In the genomic region with DNA sequence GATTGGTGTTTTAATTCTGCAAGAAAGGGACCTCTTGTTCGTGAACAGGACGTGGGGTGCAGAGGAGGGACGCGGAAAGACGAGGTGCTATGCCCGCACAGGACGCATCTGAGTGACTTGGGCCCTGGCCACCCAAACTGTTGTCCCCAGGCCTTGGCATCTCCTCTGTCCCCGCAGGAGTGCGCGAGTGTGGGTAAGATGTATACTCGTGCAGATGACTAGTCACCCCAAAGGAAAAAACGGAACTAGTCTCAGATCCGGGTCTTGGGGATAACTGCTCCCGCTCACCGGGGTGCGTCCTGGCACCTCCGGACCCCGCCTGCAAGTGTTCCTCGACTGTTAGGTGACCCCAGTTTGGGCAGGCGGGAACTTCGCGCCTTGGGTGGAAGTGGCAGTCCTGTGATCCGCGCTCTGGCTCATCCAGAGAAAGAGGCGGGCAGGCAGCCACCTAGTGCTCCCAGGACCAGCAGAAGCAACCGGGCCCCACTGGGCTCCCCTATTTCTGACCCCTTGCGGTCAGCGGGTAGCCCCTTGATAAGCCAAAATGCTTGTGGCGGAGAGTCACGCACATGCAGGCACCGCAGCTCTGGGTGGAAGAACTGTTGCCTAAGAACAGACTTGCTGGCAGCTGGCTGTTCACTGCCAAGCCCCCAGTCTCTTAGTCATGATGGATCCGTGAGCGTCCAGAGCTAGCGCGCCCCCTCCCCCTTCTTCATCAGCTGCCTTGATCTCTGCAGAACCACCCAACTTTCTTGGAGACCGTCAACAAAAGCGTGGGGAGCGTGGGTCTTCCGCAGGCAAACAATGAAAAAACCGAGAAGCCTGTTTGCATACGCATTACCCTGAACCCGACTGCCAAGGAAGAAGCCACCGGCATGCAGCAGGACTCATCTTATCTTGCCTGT, we compare ENCODE assay signal across 8 mouse cellular contexts.
DNase-seq lines count a peak whose midpoint lies in the region; ATAC-seq lines count a peak whose summit lies in the region.

No protein-coding gene starts in this region.

- H3K4me2 ChIP-seq in embryonic facial prominence, embryonic 15.5 days (replicated peaks): peak overlapping the region; percentile 87
- H3K4me2 ChIP-seq in hindbrain, embryonic 16.5 days (ENCODE audit: low read length): peak overlapping the region; percentile 85
- H3K4me2 ChIP-seq in midbrain, embryonic 11.5 days: peak overlapping the region; percentile 83

- H3K9me3 ChIP-seq in heart, embryonic 10.5 days: no peaks in the 10 kb centered on the region
- no peaks in the 10 kb centered on the region for H3K9me3 ChIP-seq in embryonic facial prominence, embryonic 15.5 days (replicated peaks)
- no peaks in the 10 kb centered on the region for H3K9me3 ChIP-seq in hindbrain, embryonic 16.5 days (ENCODE audit: control insufficient read depth, low read length)
- H3K9me3 ChIP-seq in midbrain, embryonic 11.5 days (ENCODE audit: control insufficient read depth, low read length): no peaks in the 10 kb centered on the region

- H3K4me1 ChIP-seq in heart, embryonic 10.5 days: peaks cover 9% of the 10 kb centered on the region
- H3K4me1 ChIP-seq in embryonic facial prominence, embryonic 15.5 days: peaks cover 16% of the 10 kb centered on the region
- H3K4me1 ChIP-seq in hindbrain, embryonic 16.5 days (ENCODE audit: control insufficient read depth, insufficient read depth, low read depth, low read length): peaks cover 9% of the 10 kb centered on the region
- H3K4me1 ChIP-seq in midbrain, embryonic 11.5 days (ENCODE audit: control insufficient read depth, insufficient read depth, low read length): peaks cover 10% of the 10 kb centered on the region

- 1% methylated on average over 43 of the region's 43 CpGs for WGBS in heart, embryonic 10.5 days
- 2% methylated on average over 43 of the region's 43 CpGs for WGBS in embryonic facial prominence, embryonic 15.5 days
- 1% methylated on average over 43 of the region's 43 CpGs for WGBS in hindbrain, embryonic 16.5 days
- WGBS in midbrain, embryonic 11.5 days: under 1% methylated on average over 43 of the region's 43 CpGs

- peaks cover 7% of the 10 kb centered on the region for H3K27me3 ChIP-seq in heart, embryonic 10.5 days (ENCODE audit: insufficient read depth, poor library complexity, severe bottlenecking)
- H3K27me3 ChIP-seq in embryonic facial prominence, embryonic 15.5 days: peaks cover 38% of the 10 kb centered on the region
- H3K27me3 ChIP-seq in hindbrain, embryonic 16.5 days (replicated peaks; ENCODE audit: control insufficient read depth, insufficient read depth, low read length): 0 out of 2 replicates have a peak, but pooled peaks cover 2% of the 10 kb centered on the region
- H3K27me3 ChIP-seq in midbrain, embryonic 11.5 days (ENCODE audit: control insufficient read depth, insufficient read depth, low read length): 0 out of 2 replicates have a peak, but pooled peaks cover 2% of the 10 kb centered on the region

- peak overlapping the region; percentile 86 for H3K27ac ChIP-seq in heart, embryonic 10.5 days
- H3K27ac ChIP-seq in embryonic facial prominence, embryonic 15.5 days (replicated peaks): no peak overlapping the region
- H3K27ac ChIP-seq in hindbrain, embryonic 16.5 days (ENCODE audit: low read depth, low read length): no peak overlapping the region
- no peak overlapping the region for H3K27ac ChIP-seq in midbrain, embryonic 11.5 days (ENCODE audit: low read depth, low read length)

- ATAC-seq in embryonic facial prominence, embryonic 15.5 days (ENCODE audit: insufficient number of reproducible peaks, low FRiP score, low TSS enrichment, low read depth): no peak
- ATAC-seq in hindbrain, embryonic 16.5 days: peak; percentile 87
- peak; percentile 80 for ATAC-seq in midbrain, embryonic 11.5 days (ENCODE audit: low FRiP score)
- ATAC-seq in inflammation-experienced regulatory T-cells, adult 6 months: no peak

- peak overlapping the region; percentile 65 for H3K4me3 ChIP-seq in heart, embryonic 10.5 days
- peak overlapping the region; percentile 40 for H3K4me3 ChIP-seq in embryonic facial prominence, embryonic 15.5 days (replicated peaks)
- peak overlapping the region; percentile 40 for H3K4me3 ChIP-seq in hindbrain, embryonic 16.5 days (ENCODE audit: low read length)
- H3K4me3 ChIP-seq in midbrain, embryonic 11.5 days (ENCODE audit: low read depth, low read length): peak overlapping the region; percentile 32

- no peaks in the 10 kb centered on the region for H3K36me3 ChIP-seq in heart, embryonic 10.5 days
- H3K36me3 ChIP-seq in embryonic facial prominence, embryonic 15.5 days: no peaks in the 10 kb centered on the region
- H3K36me3 ChIP-seq in hindbrain, embryonic 16.5 days (ENCODE audit: control insufficient read depth, insufficient read depth, low read length): no peaks in the 10 kb centered on the region
- no peaks in the 10 kb centered on the region for H3K36me3 ChIP-seq in midbrain, embryonic 11.5 days (ENCODE audit: control insufficient read depth, insufficient read depth, low read length)

- DNase-seq in heart, embryonic 10.5 days (ENCODE audit: low spot score): no peak
- DNase-seq in heart, adult 11 months: no peak
- DNase-seq in Muller cell, postnatal 12 days (ENCODE audit: inconsistent ontology term): peak; percentile 61
- peak; percentile 97 for DNase-seq in midbrain, embryonic 11.5 days (ENCODE audit: low spot score, missing footprints)
- DNase-seq in spleen, postnatal 4 days (ENCODE audit: low spot score in 2 of 2): no peak

- peak overlapping the region; percentile 21; the same call in 1 of the 2 replicates for H3K9ac ChIP-seq in embryonic facial prominence, embryonic 15.5 days
- peak overlapping the region; percentile 53 for H3K9ac ChIP-seq in hindbrain, embryonic 16.5 days (ENCODE audit: low read depth, low read length)
- peak overlapping the region; percentile 64 for H3K9ac ChIP-seq in midbrain, embryonic 11.5 days (ENCODE audit: low read length)

Comparison
In these comparisons a context has a peak if more than half of its experiments do, and no peak if none do; other contexts are left out.
1. DNase-seq: peak in Muller cell, postnatal 12 days (single experiment) and midbrain, embryonic 11.5 days (single experiment); none in heart, embryonic 10.5 days (single experiment), heart, adult 11 months (single experiment) and spleen, postnatal 4 days (0 of 2).
2. ATAC-seq: peak in hindbrain, embryonic 16.5 days (single experiment) and midbrain, embryonic 11.5 days (single experiment); none in embryonic facial prominence, embryonic 15.5 days (single experiment) and inflammation-experienced regulatory T-cells, adult 6 months (single experiment).
3. Peak in every context shown above with its lines, with median percentiles within 50 percentile points of each other: H3K4me3 ChIP-seq, H3K4me2 ChIP-seq and H3K9ac ChIP-seq.